Mouse (Mus musculus) heart, embryonic 10.5 days (tissue): ENCODE measurements around the gene Syf2. TPM values are rescaled to one million over a fixed set of nuclear protein-coding genes. Genes with fewer than 3 reads are reported as not detected.

Experiments used
- DNase-seq: peaks from one replicate; pipeline ENCODE4 v3.0.0-alpha.2; 2017; ENCODE audit warnings: low spot score
- H3K27ac ChIP-seq: fragments of 300-500 bp; sonication (generic); 2 replicates; pipeline ENCODE4 v1.5.1; 2016; ENCODE audit warnings: mild to moderate bottlenecking
- H3K27me3 ChIP-seq: fragments of 300-500 bp; sonication (generic); 2 replicates; pipeline ENCODE4 v1.6.1; 2016; ENCODE audit warnings: mild to moderate bottlenecking; ENCODE audit not compliant: poor library complexity, insufficient read depth, severe bottlenecking
- H3K36me3 ChIP-seq: fragments of 300-500 bp; sonication (generic); 2 replicates; pipeline ENCODE4 v1.6.1; 2016; ENCODE audit warnings: mild to moderate bottlenecking, moderate library complexity
- H3K4me1 ChIP-seq: fragments of 300-500 bp; sonication (generic); 2 replicates; pipeline ENCODE4 v1.6.1; 2016; ENCODE audit warnings: mild to moderate bottlenecking
- H3K4me3 ChIP-seq: fragments of 300-500 bp; sonication (generic); 2 replicates; pipeline ENCODE4 v1.5.1; 2016; ENCODE audit warnings: mild to moderate bottlenecking, moderate library complexity
- H3K9me3 ChIP-seq: fragments of 300-500 bp; sonication (generic); 2 replicates; pipeline ENCODE4 v1.6.1; 2016; ENCODE audit warnings: mild to moderate bottlenecking, moderate library complexity
- WGBS: fragments of 180-500 bp; shearing (Covaris S2); methylation state at CpG from one replicate; pipeline ENCODE4 v1.1.7; 2016; 5-methylcytosine and 5-hydroxymethylcytosine counted together
- polyA plus RNA-seq: library from polyadenylated mRNA; unstranded; fragments of >200 nt; fragmentation: Nextera tagmentation; extraction: Ambion mirVana; gene quantifications from 2 replicates; pipeline ENCODE4 v1.2.1, GENCODE M21; 2016

Syf2 gene
- polyA plus RNA-seq, 1 experiment from 2014 or later: 63.0 TPM

GRCm38 (mm10) chr4:134956328-134956727, 25.6 kb downstream of the Syf2 start:
- Histone ChIP-seq H3K27ac (no peak overlapping the region), H3K9me3 (no peaks in the 10 kb centered on the region), H3K27me3 (peaks cover 62% of the 10 kb centered on the region), H3K4me1 (no peaks in the 10 kb centered on the region), H3K4me3 (no peak overlapping the region), H3K36me3 (no peaks in the 10 kb centered on the region)
- WGBS: 19% methylated on average over 3 of the region's 3 CpGs
- no peak for DNase-seq

- Histone ChIP-seq H3K36me3 (no peaks in the 10 kb centered on the region), H3K27me3 (peaks cover 33% of the 10 kb centered on the region), H3K9me3 (no peaks in the 10 kb centered on the region), H3K27ac (peak overlapping the region; percentile 5; the same call in 1 of the 2 replicates), H3K4me3 (peak overlapping the region; percentile 27; the same call in 1 of the 2 replicates), H3K4me1 (peaks cover 15% of the 10 kb centered on the region; the same call in 1 of the 2 replicates)
- DNase-seq: peak; percentile 83
- WGBS: 26% methylated on average over 19 of the region's 19 CpGs
These were observed 32.5 kb downstream of the Syf2 start for GRCm38 (mm10) chr4:134963021-134963776.

- Histone ChIP-seq H3K4me3 (no peak overlapping the region), H3K27me3 (peaks cover 9% of the 10 kb centered on the region; the same call in 1 of the 2 replicates), H3K9me3 (no peaks in the 10 kb centered on the region), H3K4me1 (peaks cover 14% of the 10 kb centered on the region; the same call in 1 of the 2 replicates), H3K27ac (no peak overlapping the region), H3K36me3 (no peaks in the 10 kb centered on the region)
- WGBS: 75% methylated on average over 20 of the region's 20 CpGs
- no peak for DNase-seq
These were observed 37.3 kb downstream of the Syf2 start for GRCm38 (mm10) chr4:134967887-134968604.

GRCm38 (mm10) chr4:134968605-134968976, 37.9 kb downstream of the Syf2 start:
- H3K27ac ChIP-seq: no peak overlapping the region
- WGBS: 69% methylated on average over 18 of the region's 18 CpGs
- DNase-seq: no peak
- H3K4me1 ChIP-seq: peaks cover 12% of the 10 kb centered on the region; the same call in 1 of the 2 replicates
- no peaks in the 10 kb centered on the region for H3K9me3 ChIP-seq
- H3K4me3 ChIP-seq: no peak overlapping the region
- peaks cover 9% of the 10 kb centered on the region; the same call in 1 of the 2 replicates for H3K27me3 ChIP-seq
- H3K36me3 ChIP-seq: no peaks in the 10 kb centered on the region

GRCm38 (mm10) chr4:134975261-134975928, 44.7 kb downstream of the Syf2 start:
- WGBS: 36% methylated on average over 14 of the region's 14 CpGs
- Histone ChIP-seq H3K4me1 (peaks cover 7% of the 10 kb centered on the region), H3K36me3 (no peaks in the 10 kb centered on the region), H3K4me3 (no peak overlapping the region), H3K27ac (0 out of 2 replicates have a peak overlapping the region, but pooled peaks have one; percentile 1), H3K9me3 (no peaks in the 10 kb centered on the region), H3K27me3 (no peaks in the 10 kb centered on the region; the same call in 1 of the 2 replicates)
- DNase-seq: no peak

- H3K4me1 ChIP-seq: peaks cover 9% of the 10 kb centered on the region
- 81% methylated on average over 4 of the region's 4 CpGs for WGBS
These were observed 45.2 kb downstream of the Syf2 start for GRCm38 (mm10) chr4:134975929-134976308.

GRCm38 (mm10) chr4:134978930-134979329, 48.2 kb downstream of the Syf2 start:
- H3K27ac ChIP-seq: no peak overlapping the region
- H3K36me3 ChIP-seq: no peaks in the 10 kb centered on the region
- H3K27me3 ChIP-seq: no peaks in the 10 kb centered on the region; the same call in 1 of the 2 replicates
- 83% methylated on average over 8 of the region's 8 CpGs for WGBS
- DNase-seq: no peak
- peaks cover 19% of the 10 kb centered on the region for H3K4me1 ChIP-seq
- H3K9me3 ChIP-seq: no peaks in the 10 kb centered on the region
- H3K4me3 ChIP-seq: no peak overlapping the region

More at GRCm38 (mm10) chr4:134975929-134976308, 45.2 kb downstream of the Syf2 start:
- Histone ChIP-seq H3K27ac (no peak overlapping the region), H3K4me3 (no peak overlapping the region), H3K27me3 (no peaks in the 10 kb centered on the region; the same call in 1 of the 2 replicates), H3K36me3 (no peaks in the 10 kb centered on the region), H3K9me3 (no peaks in the 10 kb centered on the region)
- DNase-seq: no peak

- no peaks in the 10 kb centered on the region; the same call in 1 of the 2 replicates for H3K27me3 ChIP-seq
- no peak overlapping the region for H3K4me3 ChIP-seq
- H3K4me1 ChIP-seq: peaks cover 18% of the 10 kb centered on the region
- H3K9me3 ChIP-seq: no peaks in the 10 kb centered on the region
- peak overlapping the region; percentile 76; the same call in 1 of the 2 replicates for H3K27ac ChIP-seq
- 18% methylated on average over 7 of the region's 7 CpGs for WGBS
- peak; percentile 94 for DNase-seq
- no peaks in the 10 kb centered on the region for H3K36me3 ChIP-seq
These were observed 51.3 kb downstream of the Syf2 start for GRCm38 (mm10) chr4:134981959-134982431.

GRCm38 (mm10) chr4:134983136-134983535, 52.4 kb downstream of the Syf2 start:
- H3K4me1 ChIP-seq: peaks cover 24% of the 10 kb centered on the region
- no peaks in the 10 kb centered on the region for H3K36me3 ChIP-seq
- H3K9me3 ChIP-seq: no peaks in the 10 kb centered on the region
- no peak for DNase-seq
- H3K27ac ChIP-seq: peak overlapping the region; percentile 62; the same call in 1 of the 2 replicates
- 42% methylated on average over 5 of the region's 5 CpGs for WGBS
- H3K4me3 ChIP-seq: no peak overlapping the region
- H3K27me3 ChIP-seq: no peaks in the 10 kb centered on the region; the same call in 1 of the 2 replicates

- Histone ChIP-seq H3K4me1 (peaks cover 27% of the 10 kb centered on the region), H3K4me3 (no peak overlapping the region), H3K27ac (no peak overlapping the region), H3K27me3 (peaks cover 6% of the 10 kb centered on the region; the same call in 1 of the 2 replicates), H3K9me3 (no peaks in the 10 kb centered on the region), H3K36me3 (no peaks in the 10 kb centered on the region)
- 66% methylated on average over 3 of the region's 3 CpGs for WGBS
- DNase-seq: no peak
These were observed 53.9 kb downstream of the Syf2 start for GRCm38 (mm10) chr4:134984555-134984954.

- H3K27ac ChIP-seq: no peak overlapping the region
- H3K27me3 ChIP-seq: peaks cover 16% of the 10 kb centered on the region; the same call in 1 of the 2 replicates
- H3K9me3 ChIP-seq: no peaks in the 10 kb centered on the region
- DNase-seq: no peak
- no peak overlapping the region for H3K4me3 ChIP-seq
- WGBS: 76% methylated on average over 11 of the region's 11 CpGs
- no peaks in the 10 kb centered on the region for H3K36me3 ChIP-seq
- peaks cover 23% of the 10 kb centered on the region for H3K4me1 ChIP-seq
These were observed 55.1 kb downstream of the Syf2 start for GRCm38 (mm10) chr4:134985626-134986335.

- no peak overlapping the region for H3K27ac ChIP-seq
- DNase-seq: no peak
- peaks cover 17% of the 10 kb centered on the region; the same call in 1 of the 2 replicates for H3K27me3 ChIP-seq
- H3K4me3 ChIP-seq: no peak overlapping the region
- peaks cover 23% of the 10 kb centered on the region for H3K4me1 ChIP-seq
- H3K9me3 ChIP-seq: no peaks in the 10 kb centered on the region
- no peaks in the 10 kb centered on the region for H3K36me3 ChIP-seq
- WGBS: 72% methylated on average over 4 of the region's 4 CpGs
These were observed 55.6 kb downstream of the Syf2 start for GRCm38 (mm10) chr4:134986336-134986635.
